Comparison of ENCODE assay signal across 16 mouse cellular contexts in genomic region chr19:58521696-58522095, GRCm38 (mm10). TPM values are rescaled to one million over a fixed set of nuclear protein-coding genes. Genes with fewer than 3 reads are reported as not detected.
"Had no signal": no experiment of that assay in that cellular context is flagged by ENCODE, and none has a peak within 500 bp of the region (broad histone marks: within the 10 kb centered on the region; RNA-seq: fewer than 3 reads in every experiment).

No protein-coding gene starts in this region.

- H3K27me3 ChIP-seq: limb, embryonic 12.5 days; liver, embryonic 13.5 days had no signal

- ATAC-seq: intestine, embryonic 16.5 days; midbrain, embryonic 16.5 days had no signal

- H3K4me1 ChIP-seq: liver, embryonic 13.5 days had no signal

- H3K36me3 ChIP-seq: limb, embryonic 12.5 days; liver, embryonic 13.5 days; midbrain, embryonic 12.5 days had no signal

- DNase-seq: kidney, adult 8-10 months; kidney, postnatal 25 days; liver; liver, embryonic 13.5 days; liver, postnatal 0 days; thymus, adult 18-20 months; thymus, postnatal 36 days had no signal

- H3K4me2 ChIP-seq: limb, embryonic 12.5 days; liver, embryonic 13.5 days; midbrain, embryonic 12.5 days had no signal

- H3K9me3 ChIP-seq: limb, embryonic 12.5 days; liver, embryonic 13.5 days; midbrain, embryonic 12.5 days had no signal

- H3K27ac ChIP-seq: limb, embryonic 12.5 days; liver, embryonic 13.5 days; midbrain, embryonic 12.5 days; stomach, postnatal 0 days had no signal

- H3K9ac ChIP-seq: limb, embryonic 12.5 days; liver, embryonic 13.5 days; liver, postnatal 0 days; midbrain, embryonic 12.5 days had no signal

- H3K4me3 ChIP-seq: limb, embryonic 12.5 days; liver, embryonic 13.5 days; midbrain, embryonic 12.5 days had no signal

RNA-seq across cellular contexts. Expression of gene Ccdc172, which starts 9.9 kb away (rescaled TPM):
- polyA plus RNA-seq: intestine, embryonic 16.5 days; kidney, embryonic 16.5 days; limb, embryonic 12.5 days; liver, embryonic 13.5 days; liver, postnatal 0 days; lung, embryonic 16.5 days; midbrain, embryonic 12.5 days; midbrain, embryonic 16.5 days; neural tube, embryonic 14.5 days; small intestine, adult 2 months; stomach, postnatal 0 days had no signal
